In genomic region chr11:100282549-100282948, GRCm38 (mm10) we compare ENCODE assay signal across 8 mouse cellular contexts. TPM values are rescaled to one million over a fixed set of nuclear protein-coding genes. Genes with fewer than 3 reads are reported as not detected.
DNase-seq lines count a peak whose midpoint lies in the region; ATAC-seq and TF ChIP-seq lines count a peak whose summit lies in the region.

No protein-coding gene starts in this region.

- ATAC-seq in intestine, postnatal 0 days = no peak
- no peak for ATAC-seq in intestine, embryonic 15.5 days
- ATAC-seq in limb, embryonic 14.5 days (ENCODE audit: low FRiP score, low read depth) = no peak
- ATAC-seq in neural tube, embryonic 11.5 days (ENCODE audit: insufficient read depth, low FRiP score, low TSS enrichment) = peak; percentile 55

- intact Hi-C loops in gastrocnemius, adult 2 months (cut with DNase I) = loop anchor here (2.0 to 5.0 kb wide), 2 partner anchors 115 to 818 kb away; no protein-coding TSS in a partner anchor

- no peaks in the 10 kb centered on the region for H3K9me3 ChIP-seq in intestine, postnatal 0 days (ENCODE audit: control insufficient read depth)
- no peaks in the 10 kb centered on the region for H3K9me3 ChIP-seq in intestine, embryonic 15.5 days
- H3K9me3 ChIP-seq in limb, embryonic 14.5 days (ENCODE audit: control insufficient read depth, low read length) = no peaks in the 10 kb centered on the region
- H3K9me3 ChIP-seq in neural tube, embryonic 11.5 days (ENCODE audit: control insufficient read depth, low read length) = no peaks in the 10 kb centered on the region

- TF ChIP-seq CTCF in intestine, postnatal 0 days (IDR thresholded peaks at IDR 0.05; ENCODE audit: low read depth) = peak; percentile 98
- peak; percentile 85 for TF ChIP-seq CTCF in gastrocnemius, adult 2 months (IDR thresholded peaks at IDR 0.05)

- no peak overlapping the region for H3K4me2 ChIP-seq in intestine, postnatal 0 days (replicated peaks; ENCODE audit: low read depth)
- no peak overlapping the region for H3K4me2 ChIP-seq in intestine, embryonic 15.5 days (replicated peaks)
- H3K4me2 ChIP-seq in limb, embryonic 14.5 days (replicated peaks; ENCODE audit: low read depth, low read length, severe bottlenecking) = no peak overlapping the region
- no peak overlapping the region for H3K4me2 ChIP-seq in neural tube, embryonic 11.5 days (ENCODE audit: low read depth)

- H3K4me3 ChIP-seq in intestine, postnatal 0 days (ENCODE audit: low read depth, low read length) = no peak overlapping the region
- H3K4me3 ChIP-seq in intestine, embryonic 15.5 days (replicated peaks) = no peak overlapping the region
- no peak overlapping the region for H3K4me3 ChIP-seq in gastrocnemius, adult 2 months
- no peak overlapping the region for H3K4me3 ChIP-seq in limb, embryonic 14.5 days (replicated peaks; ENCODE audit: low read length)
- no peak overlapping the region for H3K4me3 ChIP-seq in neural tube, embryonic 11.5 days (ENCODE audit: low read depth, low read length)

- no peaks in the 10 kb centered on the region for H3K27me3 ChIP-seq in intestine, postnatal 0 days (replicated peaks; ENCODE audit: control insufficient read depth, insufficient read depth, low read length)
- no peaks in the 10 kb centered on the region for H3K27me3 ChIP-seq in intestine, embryonic 15.5 days (replicated peaks)
- H3K27me3 ChIP-seq in limb, embryonic 14.5 days (ENCODE audit: control insufficient read depth, insufficient read depth, low read length) = no peaks in the 10 kb centered on the region
- H3K27me3 ChIP-seq in neural tube, embryonic 11.5 days (ENCODE audit: control insufficient read depth, insufficient read depth, low read length) = no peaks in the 10 kb centered on the region
- H3K27me3 ChIP-seq in splenic B cell, adult 2 months (ENCODE audit: control insufficient read depth, insufficient read depth, low read length, poor library complexity, severe bottlenecking) = no peaks in the 10 kb centered on the region

- peaks cover 10% of the 10 kb centered on the region for H3K4me1 ChIP-seq in intestine, postnatal 0 days (replicated peaks; ENCODE audit: control insufficient read depth, insufficient read depth, low read length)
- H3K4me1 ChIP-seq in intestine, embryonic 15.5 days (replicated peaks) = peaks cover 15% of the 10 kb centered on the region
- peaks cover 3% of the 10 kb centered on the region; the same call in 1 of the 2 replicates for H3K4me1 ChIP-seq in limb, embryonic 14.5 days (ENCODE audit: control insufficient read depth, insufficient read depth, low read length)
- no peaks in the 10 kb centered on the region for H3K4me1 ChIP-seq in neural tube, embryonic 11.5 days (ENCODE audit: control insufficient read depth, insufficient read depth, low read length)

- no peaks in the 10 kb centered on the region for H3K36me3 ChIP-seq in intestine, postnatal 0 days (ENCODE audit: control insufficient read depth, insufficient read depth)
- no peaks in the 10 kb centered on the region for H3K36me3 ChIP-seq in intestine, embryonic 15.5 days
- H3K36me3 ChIP-seq in limb, embryonic 14.5 days (ENCODE audit: control insufficient read depth, insufficient read depth, low read length) = no peaks in the 10 kb centered on the region
- H3K36me3 ChIP-seq in neural tube, embryonic 11.5 days (ENCODE audit: control insufficient read depth, insufficient read depth, low read length) = no peaks in the 10 kb centered on the region
- no peaks in the 10 kb centered on the region for H3K36me3 ChIP-seq in splenic B cell, adult 2 months (ENCODE audit: control insufficient read depth, insufficient read depth, low read length, poor library complexity, severe bottlenecking)

- DNase-seq in cerebellum, adult 9-11 months = peak; percentile 36
- peak; percentile 88 for DNase-seq in gastrocnemius, adult 2 months
- DNase-seq in kidney, adult 18-20 months = peak; percentile 77
- DNase-seq in limb, embryonic 14.5 days (ENCODE audit: low spot score) = peak; percentile 58
- peak; percentile 81 for DNase-seq in neural tube, embryonic 11.5 days (ENCODE audit: low spot score)
- peak; percentile 76 for DNase-seq in splenic B cell, adult 2 months (ENCODE audit: low read depth, low spot score)

- H3K27ac ChIP-seq in intestine, postnatal 0 days (ENCODE audit: low read depth, low read length) = no peak overlapping the region
- no peak overlapping the region for H3K27ac ChIP-seq in intestine, embryonic 15.5 days
- H3K27ac ChIP-seq in gastrocnemius, adult 2 months = no peak overlapping the region
- no peak overlapping the region for H3K27ac ChIP-seq in limb, embryonic 14.5 days (replicated peaks; ENCODE audit: low read depth, low read length)
- no peak overlapping the region for H3K27ac ChIP-seq in neural tube, embryonic 11.5 days (ENCODE audit: low read depth, low read length)

- no peak overlapping the region for H3K9ac ChIP-seq in intestine, postnatal 0 days (ENCODE audit: low read depth, low read length)
- no peak overlapping the region for H3K9ac ChIP-seq in intestine, embryonic 15.5 days
- H3K9ac ChIP-seq in limb, embryonic 14.5 days (ENCODE audit: low read depth, low read length, severe bottlenecking) = no peak overlapping the region
- no peak overlapping the region for H3K9ac ChIP-seq in neural tube, embryonic 11.5 days (ENCODE audit: low read length)

- TF ChIP-seq POLR2A in limb, embryonic 14.5 days (IDR thresholded peaks at IDR 0.05; ENCODE audit: borderline replicate concordance, extremely low read depth, insufficient read depth, insufficient read length) = no peak

- WGBS in intestine, postnatal 0 days = 26% methylated on average over 10 of the region's 10 CpGs
- WGBS in intestine, embryonic 15.5 days = 25% methylated on average over 10 of the region's 10 CpGs
- 21% methylated on average over 10 of the region's 10 CpGs for WGBS in limb, embryonic 14.5 days
- WGBS in neural tube, embryonic 11.5 days = 27% methylated on average over 10 of the region's 10 CpGs

RNA-seq across cellular contexts. Expression of gene Krt42, which starts 12.9 kb away (rescaled TPM):
- 0.12 and 0.18 TPM in 2 replicates for polyA plus RNA-seq in intestine, postnatal 0 days (2015; fragmentation: Nextera tagmentation; extraction: Ambion mirVana)
- not detected in 2 replicates for polyA plus RNA-seq in intestine, embryonic 15.5 days (2015; fragmentation: Nextera tagmentation; extraction: Ambion mirVana)
- total RNA-seq in gastrocnemius, adult 2 months (2021) = not detected
- polyA plus RNA-seq in limb, embryonic 14.5 days (2012; rRNA removed) = 0.06 and 0.08 TPM in 2 replicates
- not detected in 2 replicates for polyA plus RNA-seq in limb, embryonic 14.5 days (2014; fragmentation: Nextera tagmentation; extraction: Ambion mirVana)
- not detected in 2 replicates for polyA plus RNA-seq in neural tube, embryonic 11.5 days (2014; fragmentation: Nextera tagmentation; extraction: Ambion mirVana)

RNA-seq across cellular contexts. Expression of gene Krt17, which starts 21.7 kb away (rescaled TPM):
- 5.3 and 7.8 TPM in 2 replicates for polyA plus RNA-seq in intestine, postnatal 0 days (2015; fragmentation: Nextera tagmentation; extraction: Ambion mirVana)
- 11.6 and 12.7 TPM in 2 replicates for polyA plus RNA-seq in intestine, embryonic 15.5 days (2015; fragmentation: Nextera tagmentation; extraction: Ambion mirVana)
- total RNA-seq in gastrocnemius, adult 2 months (2021) = not detected
- polyA plus RNA-seq in limb, embryonic 14.5 days (2012; rRNA removed) = 22.1 and 28.1 TPM in 2 replicates
- polyA plus RNA-seq in limb, embryonic 14.5 days (2014; fragmentation: Nextera tagmentation; extraction: Ambion mirVana) = 75.5 and 78.5 TPM in 2 replicates
- polyA plus RNA-seq in neural tube, embryonic 11.5 days (2014; fragmentation: Nextera tagmentation; extraction: Ambion mirVana) = 0.88 and 1.1 TPM in 2 replicates

RNA-seq across cellular contexts. Expression of gene Krt16, which starts 33.8 kb away (rescaled TPM):
- polyA plus RNA-seq in intestine, postnatal 0 days (2015; fragmentation: Nextera tagmentation; extraction: Ambion mirVana) = not detected in 2 replicates
- not detected in 2 replicates for polyA plus RNA-seq in intestine, embryonic 15.5 days (2015; fragmentation: Nextera tagmentation; extraction: Ambion mirVana)
- total RNA-seq in gastrocnemius, adult 2 months (2021) = not detected
- polyA plus RNA-seq in limb, embryonic 14.5 days (2012; rRNA removed) = 0.24 and 0.26 TPM in 2 replicates
- polyA plus RNA-seq in limb, embryonic 14.5 days (2014; fragmentation: Nextera tagmentation; extraction: Ambion mirVana) = 0.29 and 0.61 TPM in 2 replicates
- polyA plus RNA-seq in neural tube, embryonic 11.5 days (2014; fragmentation: Nextera tagmentation; extraction: Ambion mirVana) = not detected in 2 replicates

RNA-seq across cellular contexts. Expression of gene Eif1, which starts 37.1 kb away (rescaled TPM):
- 1,650 and 1,730 TPM in 2 replicates for polyA plus RNA-seq in intestine, postnatal 0 days (2015; fragmentation: Nextera tagmentation; extraction: Ambion mirVana)
- polyA plus RNA-seq in intestine, embryonic 15.5 days (2015; fragmentation: Nextera tagmentation; extraction: Ambion mirVana) = 1,793 and 1,952 TPM in 2 replicates
- 1,000 to 10,000 TPM; 1,442 to 1,567 TPM for total RNA-seq in gastrocnemius, adult 2 months (2021)
- 229 and 342 TPM in 2 replicates for polyA plus RNA-seq in limb, embryonic 14.5 days (2012; rRNA removed)
- 1,852 and 1,886 TPM in 2 replicates for polyA plus RNA-seq in limb, embryonic 14.5 days (2014; fragmentation: Nextera tagmentation; extraction: Ambion mirVana)
- 1,679 and 1,757 TPM in 2 replicates for polyA plus RNA-seq in neural tube, embryonic 11.5 days (2014; fragmentation: Nextera tagmentation; extraction: Ambion mirVana)

RNA-seq across cellular contexts. Expression of gene Gast, which starts 51.7 kb away (rescaled TPM):
- polyA plus RNA-seq in intestine, postnatal 0 days (2015; fragmentation: Nextera tagmentation; extraction: Ambion mirVana) = 1.1 and 5.0 TPM in 2 replicates
- polyA plus RNA-seq in intestine, embryonic 15.5 days (2015; fragmentation: Nextera tagmentation; extraction: Ambion mirVana) = 2.1 and 2.4 TPM in 2 replicates
- not detected for total RNA-seq in gastrocnemius, adult 2 months (2021)
- polyA plus RNA-seq in limb, embryonic 14.5 days (2012; rRNA removed) = 0.36 and 0.74 TPM in 2 replicates
- polyA plus RNA-seq in limb, embryonic 14.5 days (2014; fragmentation: Nextera tagmentation; extraction: Ambion mirVana) = 0.47 and 0.50 TPM in 2 replicates
- polyA plus RNA-seq in neural tube, embryonic 11.5 days (2014; fragmentation: Nextera tagmentation; extraction: Ambion mirVana) = not detected in 2 replicates

Comparison
In these comparisons a context has a peak if more than half of its experiments do, and no peak if none do; other contexts are left out.
1. DNase-seq: peak in every context shown above with its lines; median percentile 88 in gastrocnemius, adult 2 months; 81 in neural tube, embryonic 11.5 days; 77 in kidney, adult 18-20 months; 76 in splenic B cell, adult 2 months; 58 in limb, embryonic 14.5 days; 36 in cerebellum, adult 9-11 months.